Mouse (Mus musculus) embryonic facial prominence, embryonic 11.5 days (tissue): ENCODE data around the gene Spag9. TPM values are rescaled to one million over a fixed set of nuclear protein-coding genes. Genes with fewer than 3 reads are reported as not detected.
"Not testable (repeated sequence)": the region's sequence is repeated elsewhere in the genome, so short reads cannot be mapped to it uniquely, and the experiment has no call there.

Source experiments
- ATAC-seq: fragments of 200-750 bp; cut with Nextera tagmentation; replicated peaks from 2 replicates; pipeline ENCODE4 v1.8.0; 2017; ENCODE audit warnings: low read depth; ENCODE audit not compliant: insufficient number of reproducible peaks, low FRiP score, low TSS enrichment
- DNase-seq: peaks from one replicate; pipeline ENCODE4 v3.0.0-alpha.2; 2015; ENCODE audit warnings: low spot score
- H3K27ac ChIP-seq: fragments of 300-500 bp; sonication (generic); replicated peaks from 2 replicates; pipeline ENCODE4 v1.5.1; 2014; ENCODE audit warnings: mild to moderate bottlenecking, low read depth, low read length, control low read depth
- H3K27me3 ChIP-seq: fragments of 300-500 bp; sonication (generic); 2 replicates; pipeline ENCODE4 v1.6.1; 2014; ENCODE audit warnings: mild to moderate bottlenecking, low read length, moderate library complexity, mixed read lengths; ENCODE audit not compliant: control insufficient read depth, insufficient read depth
- H3K36me3 ChIP-seq: fragments of 300-500 bp; sonication (generic); replicated peaks from 2 replicates; pipeline ENCODE4 v1.6.1; 2014; ENCODE audit warnings: low read depth, mild to moderate bottlenecking, low read length, moderate library complexity, mixed read lengths; ENCODE audit not compliant: control insufficient read depth, insufficient read depth
- H3K4me1 ChIP-seq: fragments of 300-500 bp; sonication (generic); 2 replicates; pipeline ENCODE4 v1.6.1; 2014; ENCODE audit warnings: low read length, mixed read lengths; ENCODE audit not compliant: control insufficient read depth, insufficient read depth
- H3K4me2 ChIP-seq: fragments of 300-500 bp; sonication (generic); 2 replicates; pipeline ENCODE4 v1.6.1; 2014; ENCODE audit warnings: low read depth, mild to moderate bottlenecking, control low read depth, low read length, moderate library complexity
- H3K4me3 ChIP-seq: fragments of 300-500 bp; sonication (generic); 2 replicates; pipeline ENCODE4 v1.5.1; 2014; ENCODE audit warnings: low read depth, low read length, control low read depth
- H3K9ac ChIP-seq: fragments of 300-500 bp; sonication (generic); replicated peaks from 2 replicates; pipeline ENCODE4 v1.6.1; 2014; ENCODE audit warnings: mild to moderate bottlenecking, control low read depth, low read length
- H3K9me3 ChIP-seq: fragments of 300-500 bp; sonication (generic); replicated peaks from 2 replicates; pipeline ENCODE4 v1.6.1; 2016; ENCODE audit warnings: mild to moderate bottlenecking, low read length, inconsistent platforms, mixed read lengths; ENCODE audit not compliant: control insufficient read depth
- WGBS: fragments of 180-500 bp; shearing (Covaris S2); extraction: QIAGEN DNeasy Blood & Tissue Kit; methylation state at CpG from one replicate; pipeline ENCODE4 v1.1.7; 2014; 5-methylcytosine and 5-hydroxymethylcytosine counted together
- polyA plus RNA-seq: library from polyadenylated mRNA; unstranded; fragments of >200 nt; fragmentation: Nextera tagmentation; extraction: Ambion mirVana; gene quantifications from 2 replicates; pipeline ENCODE4 v1.2.1, GENCODE M21; 2014

The Spag9 gene
- polyA plus RNA-seq, 1 experiment from 2014 or later, result 42.4 TPM

DNA sequence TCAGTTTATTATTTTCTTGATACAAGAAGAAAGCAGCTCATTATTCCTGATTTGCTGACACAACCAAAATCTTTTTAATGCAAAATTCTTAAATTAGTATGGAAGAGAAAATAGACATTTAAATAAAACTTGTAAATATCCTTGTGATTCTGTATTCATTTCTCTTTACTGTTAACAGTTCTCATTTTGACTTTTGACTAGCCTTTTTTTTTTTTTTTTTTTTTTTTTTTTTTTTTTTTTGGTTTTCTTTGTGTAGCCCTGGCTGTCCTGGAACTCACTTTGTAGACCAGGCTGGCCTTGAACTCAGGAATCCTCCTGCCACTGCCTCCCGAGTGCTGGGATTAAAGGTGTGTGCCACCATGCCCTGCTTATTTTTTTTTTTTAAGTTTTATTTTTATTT is 46.4 kb downstream of the Spag9 start:
- H3K4me2 ChIP-seq, H3K36me3 ChIP-seq, H3K27ac ChIP-seq, H3K4me1 ChIP-seq, H3K27me3 ChIP-seq, DNase-seq, H3K9ac ChIP-seq, H3K9me3 ChIP-seq, ATAC-seq, H3K4me3 ChIP-seq: not testable (repeated sequence)
- 85% methylated on average over 1 of the region's 1 CpGs for WGBS

DNA sequence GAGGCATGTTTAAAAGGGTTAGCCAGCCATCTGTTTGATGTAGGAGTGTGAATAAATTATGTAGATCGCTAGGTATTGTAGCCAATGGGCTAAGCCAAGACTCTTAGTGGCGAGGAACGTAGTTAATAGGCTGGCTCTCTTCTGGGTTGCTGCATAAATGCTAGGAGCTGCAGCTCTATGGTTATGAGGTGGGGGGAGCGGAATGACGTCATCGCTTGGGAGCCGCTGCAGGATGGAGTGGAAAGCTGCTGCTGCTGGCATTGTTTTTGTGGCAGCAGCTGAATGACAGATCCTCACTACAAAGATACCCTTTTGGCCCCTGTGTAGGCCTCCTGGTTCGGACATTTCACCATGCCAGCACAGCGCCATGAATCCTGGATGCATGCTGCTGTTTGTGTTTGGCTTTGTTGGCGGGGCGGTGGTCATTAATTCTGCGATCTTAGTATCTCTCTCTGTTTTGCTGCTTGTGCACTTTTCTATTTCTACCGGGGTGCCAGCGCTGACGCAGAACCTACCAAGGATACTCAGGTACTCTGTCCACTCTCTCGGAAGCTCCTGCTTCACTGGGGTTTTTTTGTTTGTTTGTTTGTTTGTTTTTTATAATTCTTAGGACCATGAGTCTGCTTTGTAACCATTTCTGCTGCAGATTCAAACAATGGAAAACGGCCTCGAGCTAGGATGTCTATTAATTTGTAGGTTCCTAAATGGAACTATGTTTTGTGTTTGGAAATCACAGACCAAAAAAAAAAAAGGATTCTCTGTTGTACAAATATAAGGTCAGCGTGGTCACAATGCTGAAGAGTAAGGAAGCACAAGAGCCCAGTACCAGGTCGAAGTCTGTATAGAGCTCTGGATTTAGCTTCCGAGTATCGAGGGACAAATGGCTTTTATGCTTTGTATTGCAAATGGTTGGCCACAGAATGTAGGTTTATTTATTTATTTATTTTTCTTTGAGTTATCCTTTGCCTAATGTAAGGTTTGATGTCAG is 48.4 kb downstream of the Spag9 start:
- H3K27me3 ChIP-seq, result no peaks in the 10 kb centered on the region
- H3K4me1 ChIP-seq, result no peaks in the 10 kb centered on the region
- H3K9me3 ChIP-seq, result no peaks in the 10 kb centered on the region
- peak overlapping the region; percentile 71 for H3K4me2 ChIP-seq
- no peaks in the 10 kb centered on the region for H3K36me3 ChIP-seq
- DNase-seq (peak; percentile 96), ATAC-seq (peak; percentile 99)
- peak overlapping the region; percentile 65 for H3K9ac ChIP-seq
- 6% methylated on average over 22 of the region's 22 CpGs for WGBS
- H3K4me3 ChIP-seq, result peak overlapping the region; percentile 56
- H3K27ac ChIP-seq, result peak overlapping the region; percentile 78

DNA sequence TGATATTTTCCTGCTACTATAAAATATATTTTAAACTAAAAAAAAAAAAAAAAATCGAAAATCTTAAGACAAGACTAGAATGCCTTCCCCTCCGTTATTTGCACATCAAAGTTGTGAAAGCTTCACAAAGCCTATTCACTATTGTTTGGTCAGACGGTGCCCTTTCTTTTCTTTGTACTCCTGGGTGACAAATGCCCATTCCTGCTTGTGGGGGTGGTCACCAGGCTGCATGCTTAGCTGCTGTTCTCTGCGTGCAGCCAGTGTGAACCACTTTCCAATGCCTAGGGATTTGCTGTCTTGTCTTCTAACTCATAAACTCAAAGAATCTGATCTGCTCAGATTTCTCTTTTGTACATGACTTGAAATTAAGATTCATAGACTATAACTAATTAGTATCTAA is 49.1 kb downstream of the Spag9 start:
- H3K4me3 ChIP-seq, result peak overlapping the region; percentile 24

DNA sequence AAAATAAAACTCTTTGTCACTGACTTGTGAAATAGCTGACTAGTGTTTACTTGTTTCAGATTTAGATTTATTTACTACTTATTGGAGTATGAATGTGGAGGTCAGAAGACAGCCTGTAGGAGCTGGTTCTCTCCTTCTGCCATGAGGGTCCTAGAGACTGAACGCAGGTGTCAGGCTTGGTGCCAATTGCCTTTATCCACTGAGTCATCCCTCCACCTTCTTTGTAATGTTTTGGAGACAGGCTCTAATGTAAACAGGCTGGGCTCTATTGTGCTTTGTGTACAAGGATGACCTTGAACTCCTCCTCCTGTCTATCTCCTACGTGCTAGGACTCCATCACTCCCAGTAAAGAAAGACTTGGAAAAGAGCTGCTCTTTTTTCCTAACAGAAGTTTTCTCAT is 51.4 kb downstream of the Spag9 start:
- H3K9me3 ChIP-seq, result no peaks in the 10 kb centered on the region
- no peak overlapping the region for H3K9ac ChIP-seq
- no peaks in the 10 kb centered on the region for H3K4me1 ChIP-seq
- no peaks in the 10 kb centered on the region for H3K36me3 ChIP-seq
- ATAC-seq (no peak), DNase-seq (no peak)
- 74% methylated on average over 2 of the region's 2 CpGs for WGBS
- no peak overlapping the region for H3K4me2 ChIP-seq
- H3K4me3 ChIP-seq, result no peak overlapping the region
- H3K27me3 ChIP-seq, result no peaks in the 10 kb centered on the region
- H3K27ac ChIP-seq, result no peak overlapping the region

More for the DNA sequence above, 49.1 kb downstream of the Spag9 start:
- Histone ChIP-seq H3K9ac (no peak overlapping the region), H3K27ac (no peak overlapping the region), H3K4me2 (peak overlapping the region; percentile 27; the same call in 1 of the 2 replicates), H3K27me3 (no peaks in the 10 kb centered on the region), H3K9me3 (no peaks in the 10 kb centered on the region), H3K4me1 (no peaks in the 10 kb centered on the region), H3K36me3 (no peaks in the 10 kb centered on the region)
- ATAC-seq, result no peak
- WGBS, result 12% methylated on average over 4 of the region's 4 CpGs
- DNase-seq, result peak; percentile 53

DNA sequence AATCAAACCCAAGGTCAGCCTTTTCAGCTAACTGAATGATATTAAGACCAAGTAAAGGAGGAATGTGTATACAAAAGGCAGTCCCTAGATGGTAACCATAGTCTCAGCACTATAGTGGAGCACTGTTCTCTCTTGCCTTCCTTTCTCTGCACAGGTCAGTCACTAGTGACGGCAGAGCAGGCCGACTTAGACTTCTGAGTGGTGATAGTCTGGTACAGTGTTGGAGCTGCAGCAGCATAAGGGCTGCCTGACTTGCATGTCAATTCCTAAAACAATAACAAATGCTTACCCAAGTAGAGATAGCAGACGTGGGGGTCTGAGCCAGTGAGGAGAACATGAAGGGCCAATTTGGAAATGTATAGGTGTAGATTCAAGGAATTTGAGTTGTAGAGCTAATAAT is 58.3 kb downstream of the Spag9 start:
- no peak for DNase-seq
- Histone ChIP-seq H3K4me3 (no peak overlapping the region), H3K36me3 (no peaks in the 10 kb centered on the region), H3K4me1 (no peaks in the 10 kb centered on the region), H3K27ac (no peak overlapping the region), H3K9ac (no peak overlapping the region), H3K9me3 (no peaks in the 10 kb centered on the region), H3K4me2 (no peak overlapping the region), H3K27me3 (no peaks in the 10 kb centered on the region)
- WGBS, result 85% methylated on average over 3 of the region's 3 CpGs
- ATAC-seq, result no peak

DNA sequence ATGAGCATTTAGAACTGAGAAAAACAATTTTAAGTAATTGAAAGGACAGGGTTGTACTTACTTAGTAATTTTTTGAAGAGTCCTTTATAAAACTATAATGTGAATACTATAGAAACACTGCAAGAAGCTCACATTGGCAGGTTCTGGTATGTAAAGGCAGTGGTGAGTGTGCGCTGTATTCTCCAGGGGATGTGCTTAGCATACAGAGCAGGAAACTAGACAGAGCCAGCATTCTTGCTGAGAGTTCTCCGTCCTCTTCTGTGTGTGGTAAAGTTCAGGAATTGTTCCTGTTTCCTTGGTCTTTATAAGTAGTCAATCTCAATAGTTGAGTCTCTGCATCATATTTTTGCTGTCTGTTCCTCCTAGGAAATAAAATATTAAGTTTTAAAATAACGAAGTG is 59.0 kb downstream of the Spag9 start:
- DNase-seq (no peak), ATAC-seq (no peak)
- Histone ChIP-seq H3K9me3 (no peaks in the 10 kb centered on the region), H3K36me3 (no peaks in the 10 kb centered on the region), H3K4me2 (no peak overlapping the region), H3K4me1 (no peaks in the 10 kb centered on the region), H3K9ac (no peak overlapping the region), H3K27me3 (no peaks in the 10 kb centered on the region), H3K4me3 (no peak overlapping the region), H3K27ac (no peak overlapping the region)
- WGBS, result 82% methylated on average over 3 of the region's 3 CpGs

DNA sequence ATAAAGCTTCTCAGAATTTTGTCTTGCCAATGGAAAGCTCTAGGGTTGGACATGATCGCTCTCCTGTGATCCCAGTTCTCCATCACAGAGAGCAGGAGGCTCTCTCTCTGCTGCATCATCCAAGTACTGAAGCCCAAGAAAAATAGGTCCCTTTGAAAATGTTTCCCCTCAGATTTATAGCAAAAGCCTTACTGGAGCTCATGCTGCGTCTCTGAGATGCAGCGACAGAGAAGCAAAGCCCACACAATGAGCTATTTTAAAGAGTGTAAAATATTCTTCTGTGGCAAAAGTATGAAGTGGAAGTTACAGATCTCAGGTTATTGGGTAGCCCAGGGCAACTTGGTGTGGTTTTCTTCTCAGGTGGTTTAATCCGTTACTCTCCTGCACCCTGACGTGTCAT is 68.0 kb downstream of the Spag9 start:
- ATAC-seq, result no peak

DNA sequence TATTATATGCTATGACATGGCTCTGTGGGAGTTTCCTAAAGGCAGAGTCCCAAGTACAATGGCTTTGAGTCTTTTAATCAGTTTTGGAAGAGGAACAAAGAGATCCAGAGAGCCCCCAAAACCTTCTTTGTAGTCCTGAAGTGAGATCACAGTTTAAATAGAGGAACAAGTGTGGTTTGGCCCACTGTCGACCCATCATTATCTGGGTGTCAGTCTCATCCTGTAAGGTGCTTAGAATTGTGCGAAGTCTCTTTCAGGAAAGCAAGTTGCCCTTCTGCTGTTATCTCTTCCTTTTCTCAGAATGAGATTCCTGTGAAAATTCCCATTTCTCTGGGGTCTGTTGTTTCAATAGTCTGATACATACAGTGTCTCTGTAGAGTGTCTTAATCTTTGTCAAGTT is 74.6 kb downstream of the Spag9 start:
- no peaks in the 10 kb centered on the region; the same call in 1 of the 2 replicates for H3K36me3 ChIP-seq
- DNase-seq (no peak), ATAC-seq (no peak)
- H3K4me2 ChIP-seq, result no peak overlapping the region
- no peak overlapping the region for H3K27ac ChIP-seq
- H3K27me3 ChIP-seq, result no peaks in the 10 kb centered on the region
- no peak overlapping the region for H3K9ac ChIP-seq
- H3K9me3 ChIP-seq, result no peaks in the 10 kb centered on the region
- no peaks in the 10 kb centered on the region for H3K4me1 ChIP-seq
- 86% methylated on average over 2 of the region's 2 CpGs for whole genome bisulfite sequencing
- H3K4me3 ChIP-seq, result no peak overlapping the region

More for the DNA sequence above, 68.0 kb downstream of the Spag9 start:
- H3K9me3 ChIP-seq, result no peaks in the 10 kb centered on the region
- no peak overlapping the region for H3K4me2 ChIP-seq
- H3K4me1 ChIP-seq, result no peaks in the 10 kb centered on the region
- H3K4me3 ChIP-seq, result no peak overlapping the region
- no peak for DNase-seq
- 96% methylated on average over 5 of the region's 5 CpGs for WGBS
- H3K36me3 ChIP-seq, result no peaks in the 10 kb centered on the region
- H3K27ac ChIP-seq, result no peak overlapping the region
- no peak overlapping the region for H3K9ac ChIP-seq
- no peaks in the 10 kb centered on the region for H3K27me3 ChIP-seq
